Mouse (Mus musculus) midbrain, embryonic 15.5 days (tissue): Measurements from ENCODE around the gene Pla2g15. TPM values are rescaled to one million over a fixed set of nuclear protein-coding genes. Genes with fewer than 3 reads are reported as not detected.

Experiments used
- ATAC-seq: fragments of 200-750 bp; cut with Nextera tagmentation; replicated peaks from 2 replicates; pipeline ENCODE4 v1.8.0; 2017; ENCODE audit warnings: moderate TSS enrichment
- H3K27ac ChIP-seq: fragments of 300-500 bp; sonication (generic); 2 replicates; pipeline ENCODE4 v1.5.1; 2015; ENCODE audit warnings: mild to moderate bottlenecking, inconsistent platforms
- H3K27me3 ChIP-seq: fragments of 300-500 bp; sonication (generic); replicated peaks from 2 replicates; pipeline ENCODE4 v1.6.1; 2015; ENCODE audit warnings: inconsistent platforms
- H3K36me3 ChIP-seq: fragments of 300-500 bp; sonication (generic); replicated peaks from 2 replicates; pipeline ENCODE4 v1.6.1; 2015; ENCODE audit warnings: inconsistent platforms
- H3K4me1 ChIP-seq: fragments of 300-500 bp; sonication (generic); 2 replicates; pipeline ENCODE4 v1.6.1; 2015; ENCODE audit warnings: inconsistent platforms
- H3K4me2 ChIP-seq: fragments of 300-500 bp; sonication (generic); 2 replicates; pipeline ENCODE4 v1.6.1; 2015; ENCODE audit warnings: inconsistent platforms, mild to moderate bottlenecking, moderate library complexity
- H3K4me3 ChIP-seq: fragments of 300-500 bp; sonication (generic); 2 replicates; pipeline ENCODE4 v1.5.1; 2015; ENCODE audit warnings: mild to moderate bottlenecking, inconsistent platforms
- H3K9ac ChIP-seq: fragments of 300-500 bp; sonication (generic); 2 replicates; pipeline ENCODE4 v1.6.1; 2015; ENCODE audit warnings: mild to moderate bottlenecking, inconsistent platforms
- H3K9me3 ChIP-seq: fragments of 300-500 bp; sonication (generic); 2 replicates; pipeline ENCODE4 v1.6.1; 2016; ENCODE audit warnings: inconsistent platforms
- WGBS: fragments of 180-500 bp; shearing (Covaris S2); methylation state at CpG from one replicate; pipeline ENCODE4 v1.1.7; 2015; ENCODE audit warnings: mixed read lengths; 5-methylcytosine and 5-hydroxymethylcytosine counted together
- polyA plus RNA-seq: library from polyadenylated mRNA; unstranded; fragments of >200 nt; fragmentation: Nextera tagmentation; extraction: Ambion mirVana; gene quantifications from 2 replicates; pipeline ENCODE4 v1.2.1, GENCODE M21; 2015

Gene Pla2g15
- polyA plus RNA-seq, 1 experiment from 2014 or later: 24.3 TPM

DNA sequence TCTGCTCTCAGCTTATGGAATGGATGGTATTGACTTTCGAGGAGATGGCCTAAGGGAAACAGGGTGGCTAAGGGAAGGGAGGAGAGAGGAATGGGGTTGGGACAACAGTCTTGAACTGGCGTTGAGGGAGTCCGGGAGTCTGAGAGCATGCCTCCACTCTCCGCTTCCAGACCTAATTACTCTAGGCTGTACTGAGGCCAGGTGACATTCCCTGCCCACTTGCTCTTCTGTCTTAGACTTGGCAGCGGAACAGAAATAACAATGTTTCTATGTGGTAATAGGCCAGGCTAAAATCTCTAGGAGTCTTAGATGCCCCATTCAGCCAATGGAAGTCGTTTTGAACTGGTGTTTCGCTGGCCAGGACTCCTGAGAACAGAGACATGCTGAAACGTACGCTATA is 842 bp downstream of the Pla2g15 start:
- ATAC-seq: no peak
- peak overlapping the region; percentile 96 for H3K4me3 ChIP-seq
- 81% methylated on average over 9 of the region's 9 CpGs for WGBS
- H3K27ac ChIP-seq: 0 out of 2 replicates have a peak overlapping the region, but pooled peaks have one; percentile 69
- no peaks in the 10 kb centered on the region for H3K9me3 ChIP-seq
- no peaks in the 10 kb centered on the region for H3K27me3 ChIP-seq
- H3K4me1 ChIP-seq: peaks cover 20% of the 10 kb centered on the region
- H3K36me3 ChIP-seq: 0 out of 2 replicates have a peak, but pooled peaks cover 1% of the 10 kb centered on the region
- peak overlapping the region; percentile 83 for H3K9ac ChIP-seq
- peak overlapping the region; percentile 76 for H3K4me2 ChIP-seq

DNA sequence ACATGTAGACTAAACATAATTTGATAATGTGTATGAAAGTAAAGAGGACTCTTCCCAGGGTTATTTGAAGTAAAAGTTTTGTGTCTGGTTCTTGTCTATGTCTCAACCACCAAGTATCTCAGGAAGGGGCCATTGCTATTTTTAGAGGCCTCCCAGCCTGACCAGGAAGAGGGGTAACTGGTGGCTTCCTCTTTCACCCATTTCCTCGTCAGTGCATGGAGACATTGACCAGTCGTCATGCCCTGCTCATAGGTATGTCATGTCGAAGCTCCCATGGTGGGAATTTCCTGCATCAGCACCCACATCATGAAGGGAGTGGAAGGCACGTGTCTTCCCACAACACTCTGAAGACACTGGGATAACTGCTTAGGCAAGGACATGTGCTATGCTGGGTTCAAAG is 2.7 kb downstream of the Pla2g15 start:
- Histone ChIP-seq H3K27ac (no peak overlapping the region), H3K9me3 (no peaks in the 10 kb centered on the region), H3K36me3 (0 out of 2 replicates have a peak, but pooled peaks cover 5% of the 10 kb centered on the region), H3K4me3 (no peak overlapping the region), H3K4me2 (no peak overlapping the region), H3K27me3 (no peaks in the 10 kb centered on the region), H3K4me1 (peaks cover 20% of the 10 kb centered on the region), H3K9ac (no peak overlapping the region)
- 84% methylated on average over 4 of the region's 4 CpGs for WGBS
- no peak for ATAC-seq

DNA sequence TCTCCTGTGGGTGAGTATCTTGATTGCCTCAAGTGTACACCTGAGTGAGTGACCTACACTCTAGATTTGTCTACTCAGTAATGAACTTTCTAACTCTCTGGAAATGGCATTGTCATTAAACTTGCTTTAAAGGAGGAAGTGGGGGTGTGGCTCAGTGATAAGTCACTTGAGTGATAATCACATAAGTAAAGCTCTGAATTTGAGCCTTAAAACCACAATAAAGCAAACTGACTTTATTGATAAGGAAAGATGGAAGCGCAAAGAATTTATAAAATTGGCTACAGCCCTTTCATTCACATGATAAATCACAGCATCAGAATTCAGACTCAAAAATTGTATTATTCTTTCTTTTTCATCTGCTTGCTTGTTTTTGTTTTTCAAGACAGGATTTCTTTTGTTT is 7.2 kb downstream of the Pla2g15 start:
- H3K4me3 ChIP-seq: no peak overlapping the region
- no peak overlapping the region for H3K9ac ChIP-seq
- peaks cover 29% of the 10 kb centered on the region; the same call in 1 of the 2 replicates for H3K36me3 ChIP-seq

DNA sequence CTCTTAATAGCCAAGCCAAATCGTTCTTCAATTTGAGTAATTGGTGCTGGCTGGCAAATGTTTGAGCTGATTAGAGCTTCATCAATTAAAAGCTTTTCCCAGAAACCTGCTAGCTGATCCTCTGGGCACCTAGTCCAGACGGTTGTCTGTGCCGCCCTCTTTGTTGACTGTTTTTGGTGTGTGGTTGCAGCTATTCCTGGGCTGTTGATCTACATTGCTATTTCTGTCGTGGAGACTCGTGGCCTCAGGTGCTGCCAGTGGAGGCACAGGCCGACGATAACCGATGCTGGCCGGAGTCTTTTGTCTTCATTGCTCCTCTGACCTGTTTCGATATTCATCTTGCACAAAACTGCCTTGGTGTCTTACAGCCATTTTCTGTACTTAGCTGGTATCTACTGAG is 8.2 kb downstream of the Pla2g15 start:
- ATAC-seq: no peak
- H3K27me3 ChIP-seq: no peaks in the 10 kb centered on the region
- no peaks in the 10 kb centered on the region for H3K4me1 ChIP-seq
- H3K9me3 ChIP-seq: no peaks in the 10 kb centered on the region
- H3K4me2 ChIP-seq: no peak overlapping the region
- WGBS: 92% methylated on average over 10 of the region's 10 CpGs
- peaks cover 38% of the 10 kb centered on the region; the same call in 1 of the 2 replicates for H3K36me3 ChIP-seq
- no peak overlapping the region for H3K27ac ChIP-seq
- no peak overlapping the region for H3K4me3 ChIP-seq
- H3K9ac ChIP-seq: no peak overlapping the region

More for the DNA sequence above, 7.2 kb downstream of the Pla2g15 start:
- Histone ChIP-seq H3K27ac (no peak overlapping the region), H3K4me2 (no peak overlapping the region), H3K27me3 (no peaks in the 10 kb centered on the region), H3K9me3 (no peaks in the 10 kb centered on the region), H3K4me1 (no peaks in the 10 kb centered on the region)
- WGBS: 95% methylated on average over 1 of the region's 1 CpGs
- no peak for ATAC-seq

DNA sequence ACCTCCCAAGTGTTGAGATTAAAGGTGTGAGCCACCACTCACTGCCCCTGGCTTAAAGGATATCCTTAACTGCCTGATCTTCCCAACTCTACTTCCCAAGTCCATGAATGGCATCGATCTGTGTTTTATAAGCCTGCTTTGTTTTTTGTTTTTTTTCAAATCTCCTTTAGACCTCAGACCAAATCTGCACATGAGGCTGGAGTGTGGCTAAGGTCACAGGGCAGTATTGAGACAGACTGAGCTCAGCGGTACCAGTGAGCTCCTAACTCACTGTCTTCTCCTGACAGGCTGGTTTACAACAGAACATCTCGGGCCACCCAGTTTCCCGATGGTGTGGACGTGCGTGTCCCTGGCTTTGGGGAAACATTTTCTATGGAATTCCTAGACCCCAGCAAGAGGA is 9.7 kb downstream of the Pla2g15 start:
- no peaks in the 10 kb centered on the region for H3K27me3 ChIP-seq
- H3K36me3 ChIP-seq: peaks cover 50% of the 10 kb centered on the region; the same call in 1 of the 2 replicates
- no peak for ATAC-seq
- H3K4me2 ChIP-seq: no peak overlapping the region
- 89% methylated on average over 6 of the region's 6 CpGs for WGBS
- H3K4me1 ChIP-seq: no peaks in the 10 kb centered on the region
- no peaks in the 10 kb centered on the region for H3K9me3 ChIP-seq
- H3K9ac ChIP-seq: no peak overlapping the region
- no peak overlapping the region for H3K4me3 ChIP-seq
- H3K27ac ChIP-seq: no peak overlapping the region

DNA sequence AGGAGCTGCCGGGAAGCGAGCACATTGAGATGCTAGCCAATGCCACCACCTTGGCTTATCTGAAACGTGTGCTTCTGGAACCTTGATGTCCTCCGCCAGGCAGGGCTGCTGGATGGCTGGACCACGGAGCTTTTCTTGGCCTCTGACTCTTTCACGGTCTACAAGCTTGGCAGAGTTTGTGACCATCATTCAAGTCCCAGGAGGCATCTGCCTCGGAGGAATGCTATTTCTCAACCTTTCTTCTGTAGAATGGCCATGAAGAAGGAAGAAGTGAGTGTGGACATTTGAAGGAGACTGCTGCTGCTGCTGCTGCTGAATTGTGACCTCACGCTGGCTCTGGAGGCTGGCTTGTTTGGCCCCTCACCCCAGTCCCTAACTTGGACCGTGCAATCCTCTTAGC is 13.1 kb downstream of the Pla2g15 start:
- ATAC-seq: no peak
- H3K4me1 ChIP-seq: peaks cover 8% of the 10 kb centered on the region
- no peak overlapping the region for H3K4me2 ChIP-seq
- H3K4me3 ChIP-seq: no peak overlapping the region
- no peaks in the 10 kb centered on the region for H3K9me3 ChIP-seq
- H3K9ac ChIP-seq: no peak overlapping the region
- 92% methylated on average over 9 of the region's 9 CpGs for WGBS
- H3K27me3 ChIP-seq: no peaks in the 10 kb centered on the region
- H3K27ac ChIP-seq: no peak overlapping the region
- H3K36me3 ChIP-seq: peaks cover 41% of the 10 kb centered on the region; the same call in 1 of the 2 replicates

DNA sequence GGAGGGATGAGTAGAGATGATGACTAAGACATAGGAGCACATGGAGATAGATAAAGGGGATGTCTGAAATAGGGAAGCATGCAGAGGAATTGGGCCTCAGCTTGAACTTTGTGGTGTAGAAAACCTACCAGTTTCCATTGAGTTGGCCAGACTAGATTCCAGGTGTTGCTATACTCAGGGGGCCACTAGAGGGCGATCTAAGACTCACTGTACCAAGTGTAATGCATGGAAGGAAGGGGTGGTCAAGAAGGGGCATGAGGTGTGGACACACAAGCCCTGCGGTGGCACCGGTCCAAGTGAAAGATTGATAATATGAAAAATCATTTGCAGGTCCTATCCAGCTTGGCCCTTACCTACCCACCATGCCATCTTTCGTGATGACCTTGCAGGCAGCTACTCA is 15.3 kb downstream of the Pla2g15 start:
- ATAC-seq: no peak
- Histone ChIP-seq H3K4me3 (no peak overlapping the region), H3K4me1 (peaks cover 18% of the 10 kb centered on the region), H3K27me3 (no peaks in the 10 kb centered on the region), H3K9ac (no peak overlapping the region), H3K36me3 (peaks cover 39% of the 10 kb centered on the region; the same call in 1 of the 2 replicates), H3K9me3 (no peaks in the 10 kb centered on the region), H3K4me2 (no peak overlapping the region), H3K27ac (no peak overlapping the region)
- 54% methylated on average over 4 of the region's 4 CpGs for WGBS

DNA sequence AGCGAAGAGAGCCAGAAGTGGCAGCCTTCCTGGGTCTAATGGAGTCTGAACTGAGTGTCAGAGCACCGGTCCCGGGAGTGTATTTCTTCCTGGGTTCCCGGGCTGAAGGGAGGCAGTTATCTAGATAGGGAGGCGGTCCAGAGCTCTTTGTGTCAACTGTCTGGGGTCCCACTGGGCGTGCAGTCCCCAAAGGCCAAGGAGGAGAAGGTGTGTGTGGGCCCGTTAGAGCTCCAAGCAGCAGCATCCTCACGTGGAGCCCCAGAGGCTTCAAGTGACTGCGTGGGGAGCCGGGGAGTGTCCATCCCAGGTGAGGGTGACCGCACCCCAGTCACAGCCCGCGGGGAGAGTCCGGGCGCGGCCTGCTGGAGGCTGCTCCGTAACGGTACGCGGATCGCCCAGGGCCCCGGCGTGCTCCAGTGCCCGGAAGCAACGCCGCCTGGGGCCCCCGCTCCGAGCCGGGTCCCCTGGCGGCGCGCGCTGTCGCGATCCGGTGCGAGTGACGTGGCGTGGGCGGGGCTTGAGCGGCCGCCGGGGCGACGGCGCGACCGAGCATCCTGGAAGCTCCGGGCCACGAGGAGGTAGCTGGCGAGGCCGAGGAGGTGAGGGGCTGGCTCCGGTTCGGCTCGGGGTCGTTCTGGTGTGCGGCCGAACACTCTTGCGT is 18.3 kb downstream of the Pla2g15 start, which contains the start of gene Slc7a6:
Gene Slc7a6 (plus strand): TSS at position 502 of the 661 bp plus-strand sequence.
- Histone ChIP-seq H3K9ac (peak within 1 kb of the TSS; percentile 88), H3K4me3 (peak within 1 kb of the TSS; percentile 90), H3K27ac (peak within 1 kb of the TSS; percentile 92), H3K36me3 (peaks cover 11% of the 10 kb centered on the region; the same call in 1 of the 2 replicates), H3K4me1 (peaks cover 19% of the 10 kb centered on the region), H3K9me3 (no peaks in the 10 kb centered on the region), H3K27me3 (no peaks in the 10 kb centered on the region), H3K4me2 (peak within 1 kb of the TSS; percentile 83)
- WGBS: under 1% methylated on average over 59 of the region's 59 CpGs
- ATAC-seq: peak; percentile 93

DNA sequence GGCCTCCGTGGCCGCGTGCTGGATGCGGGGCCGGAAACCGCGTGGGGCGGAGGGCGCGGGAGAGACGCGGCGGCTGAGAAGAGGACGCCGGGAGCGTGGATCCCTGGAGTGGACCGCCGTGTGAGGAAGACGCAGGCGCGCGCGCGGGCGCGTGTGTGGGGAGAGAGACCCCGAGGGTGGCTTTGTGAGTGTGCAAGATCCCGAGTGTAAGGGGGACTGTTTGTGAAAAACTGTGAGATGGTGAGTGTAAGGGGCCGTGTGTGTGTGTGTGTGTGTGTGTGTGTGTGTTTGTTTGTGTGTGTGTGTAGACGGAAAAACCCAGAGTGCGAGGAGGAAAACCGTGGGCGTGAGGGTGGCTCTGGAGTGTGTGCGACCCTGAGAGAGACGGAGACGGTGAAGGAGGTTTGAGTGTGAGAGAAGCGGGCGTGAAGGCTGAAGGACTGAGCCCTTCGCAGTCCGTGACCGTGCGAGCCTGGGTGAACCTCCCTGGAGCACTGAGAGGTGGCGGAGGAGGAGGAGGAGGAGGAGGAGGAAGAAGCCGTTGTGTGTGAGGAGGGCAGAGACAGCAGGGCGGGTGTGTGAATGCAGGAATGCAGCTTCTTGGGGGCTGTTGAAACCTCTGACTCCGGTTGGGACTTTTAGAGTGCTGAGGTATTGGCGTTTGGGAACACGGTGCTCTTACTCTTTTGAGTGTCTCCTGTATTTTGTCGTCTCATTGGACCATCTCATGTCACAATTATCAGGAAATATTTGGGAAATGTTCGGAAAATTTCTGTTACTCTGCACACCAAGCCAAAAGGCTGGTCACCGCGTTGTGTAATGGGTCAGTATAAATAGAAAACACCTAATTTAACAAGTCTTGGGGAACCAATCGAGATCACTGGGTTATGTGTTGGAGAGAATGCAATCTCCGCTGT is 19.1 kb downstream of the Pla2g15 start:
- H3K4me1 ChIP-seq: peaks cover 19% of the 10 kb centered on the region
- 2% methylated on average over 53 of the region's 54 CpGs for WGBS
- H3K4me3 ChIP-seq: peak overlapping the region; percentile 90
- peaks cover 3% of the 10 kb centered on the region; the same call in 1 of the 2 replicates for H3K36me3 ChIP-seq
- peak overlapping the region; percentile 92 for H3K27ac ChIP-seq
- no peaks in the 10 kb centered on the region for H3K9me3 ChIP-seq
- H3K27me3 ChIP-seq: no peaks in the 10 kb centered on the region
- peak overlapping the region; percentile 83 for H3K4me2 ChIP-seq
- ATAC-seq: peak; percentile 87
- peak overlapping the region; percentile 88 for H3K9ac ChIP-seq

DNA sequence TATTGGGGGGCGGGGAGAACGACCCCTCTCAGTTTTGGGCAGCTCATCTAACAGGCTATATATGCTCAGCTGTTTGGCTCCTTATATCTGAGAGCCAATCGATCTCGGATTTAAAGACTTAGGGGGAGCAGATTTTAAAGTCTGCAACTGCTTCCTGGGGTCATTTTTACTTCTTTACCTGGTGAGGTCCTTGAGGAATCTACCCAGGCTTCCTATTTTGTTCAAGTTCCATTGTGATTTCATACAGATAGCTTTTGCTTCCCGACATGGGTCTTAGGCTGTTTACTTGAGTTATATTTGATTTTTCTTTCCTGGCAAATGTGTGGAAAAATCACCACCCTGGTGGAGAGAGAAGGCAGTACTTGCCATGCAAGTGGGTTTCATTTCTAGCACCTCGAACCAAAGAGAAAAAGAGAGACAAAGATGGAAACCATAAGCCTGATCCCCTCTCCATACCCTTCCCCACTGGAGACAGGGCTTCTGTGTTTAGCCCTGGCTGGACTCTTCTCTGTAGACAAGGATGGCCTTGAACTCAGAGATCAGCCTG is 19.8 kb downstream of the Pla2g15 start:
- Histone ChIP-seq H3K4me3 (peak overlapping the region; percentile 90), H3K36me3 (no peaks in the 10 kb centered on the region), H3K4me2 (peak overlapping the region; percentile 83), H3K9me3 (no peaks in the 10 kb centered on the region), H3K27ac (peak overlapping the region; percentile 92), H3K4me1 (peaks cover 19% of the 10 kb centered on the region), H3K9ac (peak overlapping the region; percentile 88), H3K27me3 (no peaks in the 10 kb centered on the region)
- WGBS: 31% methylated on average over 6 of the region's 6 CpGs
- no peak for ATAC-seq

DNA sequence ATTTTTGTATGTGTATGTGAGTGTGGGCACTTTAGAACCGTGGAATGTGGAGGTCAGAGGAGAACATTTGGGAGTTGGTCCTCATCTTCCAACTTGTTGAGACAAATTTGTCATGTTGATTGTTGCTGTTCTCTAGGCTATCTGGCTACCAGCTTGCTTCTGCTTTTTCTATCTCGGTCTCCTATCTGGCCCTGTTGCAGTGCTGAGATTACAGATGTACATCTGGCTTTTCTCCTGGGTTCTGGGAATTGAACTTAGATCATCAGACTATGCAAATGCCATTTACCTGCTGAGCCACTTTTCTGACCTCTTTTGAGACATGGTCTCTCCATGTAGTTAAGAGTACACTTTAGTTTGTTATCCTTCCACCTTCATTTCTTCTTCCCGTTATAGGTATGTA is 23.4 kb downstream of the Pla2g15 start:
- peaks cover 19% of the 10 kb centered on the region for H3K4me1 ChIP-seq
- no peak overlapping the region for H3K9ac ChIP-seq
- 96% methylated on average over 3 of the region's 3 CpGs for WGBS
- no peaks in the 10 kb centered on the region for H3K9me3 ChIP-seq
- H3K36me3 ChIP-seq: no peaks in the 10 kb centered on the region
- no peak overlapping the region for H3K27ac ChIP-seq
- no peak for ATAC-seq
- H3K4me2 ChIP-seq: no peak overlapping the region
- H3K4me3 ChIP-seq: no peak overlapping the region
- no peaks in the 10 kb centered on the region for H3K27me3 ChIP-seq

DNA sequence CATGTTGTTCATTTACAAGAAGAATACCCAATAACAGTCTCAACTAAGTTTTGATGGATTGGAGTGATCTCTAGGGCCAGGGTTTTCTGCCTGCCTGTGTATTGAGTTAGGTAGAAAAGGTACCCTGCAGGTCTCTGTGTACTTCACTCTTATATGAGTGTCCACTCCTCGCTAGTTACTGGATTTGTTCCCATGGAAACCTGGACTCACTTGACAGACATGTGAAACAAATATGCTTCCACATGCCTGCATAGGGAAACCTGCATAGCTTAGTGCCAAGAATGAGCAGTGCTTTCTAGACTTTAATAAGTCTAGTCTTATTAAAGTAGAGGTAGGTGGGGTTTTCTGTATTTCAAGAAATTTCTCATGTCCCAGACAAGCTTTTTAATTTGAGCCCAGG is 26.7 kb downstream of the Pla2g15 start:
- WGBS: 12% methylated on average over 1 of the region's 1 CpGs
- no peak overlapping the region for H3K4me2 ChIP-seq

More for the DNA sequence above, 26.7 kb downstream of the Pla2g15 start:
- Histone ChIP-seq H3K4me3 (no peak overlapping the region), H3K36me3 (no peaks in the 10 kb centered on the region), H3K27me3 (no peaks in the 10 kb centered on the region), H3K4me1 (peaks cover 9% of the 10 kb centered on the region; the same call in 1 of the 2 replicates), H3K9me3 (no peaks in the 10 kb centered on the region), H3K9ac (no peak overlapping the region), H3K27ac (no peak overlapping the region)
- ATAC-seq: no peak
